Mouse (Mus musculus): ENCODE results near the gene Supv3l1.

Supv3l1 gene

GRCm38 (mm10) chr10:62412906-62413605 lies 36.5 kb downstream of the Supv3l1 start:
- no peak for DNase-seq

- DNase-seq = no peak
These were observed 37.8 kb downstream of the Supv3l1 start for GRCm38 (mm10) chr10:62411431-62412410.

- peak; percentile 63 for DNase-seq
These were observed 38.6 kb downstream of the Supv3l1 start for GRCm38 (mm10) chr10:62410943-62411342.

GRCm38 (mm10) chr10:62404901-62405300 lies 44.6 kb downstream of the Supv3l1 start:
- DNase-seq = peak; percentile 19

GRCm38 (mm10) chr10:62401641-62402111 lies 47.9 kb downstream of the Supv3l1 start:
- no peak for DNase-seq

- DNase-seq = no peak
These were observed 66.5 kb downstream of the Supv3l1 start for GRCm38 (mm10) chr10:62383011-62383410.

- DNase-seq = no peak
These were observed 68.6 kb downstream of the Supv3l1 start for GRCm38 (mm10) chr10:62380936-62381335.

- DNase-seq = no peak
These were observed 69.7 kb downstream of the Supv3l1 start, which contains the start of gene Hk1 for GRCm38 (mm10) chr10:62379808-62380207. Hk1 (minus strand) TSS chr10:62379908.

All from liver (tissue).